Mouse (Mus musculus): ENCODE results near the gene Gpr18. TPM values are rescaled to one million over a fixed set of nuclear protein-coding genes. Genes with fewer than 3 reads are reported as not detected.
A peak's percentile ranks its signal among the peaks of the same experiment; 100 is the strongest.
"Not testable (repeated sequence)": the region's sequence is repeated elsewhere in the genome, so short reads cannot be mapped to it uniquely, and the experiment has no call there.

Gpr18 gene
- total RNA-seq, 2 experiments from 2014 or later, result not detected

DNA sequence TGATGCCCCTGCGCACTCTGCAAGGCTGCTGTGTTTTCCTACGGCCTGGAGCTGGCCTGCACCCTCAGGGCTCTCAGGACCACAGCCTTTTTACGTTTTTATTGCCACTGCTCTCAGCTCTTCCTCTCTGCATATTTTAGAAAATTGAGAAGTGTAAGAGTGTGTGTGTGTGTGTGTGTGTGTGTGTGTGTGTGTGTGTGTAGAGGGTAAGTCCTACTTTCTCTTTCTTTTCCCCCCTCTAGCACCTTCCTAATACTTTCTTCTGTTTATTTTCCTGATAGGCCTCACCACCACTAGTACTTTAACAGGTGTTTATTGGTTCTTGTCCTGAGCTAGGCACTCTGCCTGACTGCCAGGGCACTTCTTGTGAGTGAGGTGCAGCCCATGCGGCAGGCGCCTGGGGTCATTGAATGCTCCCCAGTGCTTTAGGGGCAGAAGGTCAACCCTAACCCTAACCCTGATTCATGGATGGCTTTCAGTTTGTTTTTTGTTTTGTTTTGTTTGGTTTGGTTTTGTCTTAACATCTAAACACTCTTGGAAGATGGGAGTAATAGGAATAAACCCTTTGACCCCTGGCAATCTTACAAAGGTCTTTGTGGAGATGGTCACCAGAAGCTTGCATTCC lies 21.0 kb downstream of the Gpr18 start:
- DNase-seq (ENCODE audit: low spot score in 2 of 2), result no peak

DNA sequence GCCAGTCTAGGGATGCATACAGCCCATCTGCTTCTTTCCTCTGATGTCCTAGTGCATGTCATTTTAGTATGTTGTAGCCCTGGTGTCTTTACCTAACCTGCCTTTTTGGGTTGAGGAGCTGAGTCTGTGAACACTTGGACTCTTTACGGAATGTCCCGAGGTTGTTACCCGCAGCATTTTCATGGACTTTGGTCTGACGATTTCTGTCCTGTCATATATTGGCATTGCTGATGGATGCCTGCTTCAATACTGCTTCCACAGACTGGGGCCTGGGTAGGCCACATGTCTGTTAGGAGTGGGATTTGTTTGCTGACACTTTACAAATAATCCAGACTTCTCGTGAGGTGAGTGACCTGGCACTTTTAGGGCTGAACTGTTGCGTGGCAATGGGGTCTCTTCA lies 21.8 kb downstream of the Gpr18 start:
- DNase-seq (ENCODE audit: low spot score in 2 of 2), result no peak

DNA sequence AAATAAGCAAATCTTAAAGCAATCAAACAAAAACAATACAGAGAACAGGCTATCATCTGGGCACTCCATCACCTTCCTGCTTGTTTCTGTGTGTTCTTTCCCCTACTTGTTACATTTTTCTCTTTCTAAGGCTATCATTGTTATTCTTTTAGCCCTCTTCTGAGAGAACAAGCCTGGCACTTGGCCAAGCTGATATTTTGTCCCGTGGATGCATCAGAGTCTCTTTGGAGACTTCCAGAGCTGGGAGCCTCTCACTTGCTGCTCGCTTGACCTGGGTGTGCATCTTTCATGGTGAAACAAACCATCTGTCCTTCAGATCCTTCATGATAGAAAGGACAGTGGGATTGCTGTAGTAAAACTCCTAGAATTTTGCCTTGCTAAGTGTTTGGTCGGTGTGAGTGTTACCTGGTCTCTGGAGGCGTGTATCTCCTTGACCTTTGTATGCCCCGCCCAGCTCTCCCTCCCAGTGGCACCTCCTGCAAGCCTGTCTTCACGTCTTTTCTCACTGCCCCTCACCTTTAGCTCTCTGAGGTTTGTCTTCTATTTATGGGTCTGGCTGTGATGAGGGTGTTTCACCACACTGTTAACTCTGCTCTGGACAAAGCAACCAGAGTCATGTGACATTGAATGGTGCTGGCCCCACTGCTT lies 31.3 kb downstream of the Gpr18 start:
- DNase-seq (ENCODE audit: low spot score in 2 of 2), result no peak

DNA sequence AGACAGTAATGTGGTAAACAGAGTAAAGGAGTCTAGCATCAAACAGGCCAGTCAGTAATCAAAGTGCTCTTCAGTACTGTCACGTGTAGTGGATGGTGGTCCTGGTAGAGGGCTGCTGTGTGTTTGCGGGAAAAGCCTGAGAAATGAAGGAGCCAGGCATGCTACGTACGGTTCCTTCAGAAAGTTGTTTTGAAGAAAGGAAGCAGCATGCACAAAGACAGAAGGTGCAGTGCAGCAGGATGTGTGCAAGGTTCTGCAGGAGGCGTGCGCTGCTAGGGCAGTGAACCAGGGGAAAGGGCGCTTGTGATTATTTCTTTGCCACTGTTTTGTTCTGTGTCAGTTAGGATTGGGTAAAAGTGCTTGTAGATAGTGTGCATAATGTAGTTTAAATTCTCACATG lies 34.4 kb downstream of the Gpr18 start:
- DNase-seq (ENCODE audit: low spot score in 2 of 2), result no peak

DNA sequence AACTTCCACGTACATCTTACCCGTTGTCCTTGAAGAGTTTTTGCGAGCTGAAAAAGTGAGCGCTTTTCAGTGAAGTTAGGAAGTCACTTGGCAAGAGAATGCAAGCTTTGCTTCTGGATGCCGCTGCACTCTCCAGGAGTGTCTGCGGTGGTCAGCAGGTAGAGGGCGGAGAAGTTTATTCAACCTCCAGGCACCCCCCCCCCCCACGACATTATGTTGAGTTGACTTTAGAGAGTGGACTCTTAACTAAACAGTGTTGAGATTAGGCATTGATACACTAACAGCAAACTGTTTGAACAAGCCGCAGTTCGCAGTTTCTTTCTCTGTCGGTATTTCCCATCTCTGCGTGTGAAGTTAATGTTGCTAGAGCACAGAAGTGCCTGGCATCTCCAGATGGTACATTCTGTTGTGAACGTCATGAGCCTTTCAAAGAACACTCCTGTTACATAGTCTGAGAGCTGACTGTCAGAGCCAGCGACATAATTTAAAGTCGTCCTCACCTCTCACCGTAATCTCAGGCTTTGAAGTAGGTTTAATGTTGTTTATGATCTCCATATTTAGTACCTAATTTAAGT lies 36.2 kb downstream of the Gpr18 start:
- DNase-seq (ENCODE audit: low spot score in 2 of 2), result no peak

DNA sequence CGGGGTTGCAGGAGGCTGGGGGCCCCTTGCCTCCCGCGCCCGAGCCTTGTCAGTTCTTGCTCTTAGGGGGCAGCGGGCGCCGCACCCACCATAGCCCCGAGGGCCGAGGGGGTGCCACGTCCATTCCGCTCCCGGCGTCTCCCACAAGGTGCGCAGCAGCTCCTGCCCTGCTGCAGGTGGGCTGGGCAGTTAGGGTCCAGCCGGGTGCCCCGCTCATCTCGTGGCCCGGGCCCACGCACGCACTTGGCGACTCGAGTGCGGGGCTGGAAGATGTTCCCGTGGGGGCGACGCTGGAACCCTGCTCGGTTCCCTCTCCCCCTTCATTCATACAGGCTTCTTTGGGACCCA lies 36.7 kb downstream of the Gpr18 start:
- no peak for DNase-seq (ENCODE audit: low spot score in 2 of 2)

DNA sequence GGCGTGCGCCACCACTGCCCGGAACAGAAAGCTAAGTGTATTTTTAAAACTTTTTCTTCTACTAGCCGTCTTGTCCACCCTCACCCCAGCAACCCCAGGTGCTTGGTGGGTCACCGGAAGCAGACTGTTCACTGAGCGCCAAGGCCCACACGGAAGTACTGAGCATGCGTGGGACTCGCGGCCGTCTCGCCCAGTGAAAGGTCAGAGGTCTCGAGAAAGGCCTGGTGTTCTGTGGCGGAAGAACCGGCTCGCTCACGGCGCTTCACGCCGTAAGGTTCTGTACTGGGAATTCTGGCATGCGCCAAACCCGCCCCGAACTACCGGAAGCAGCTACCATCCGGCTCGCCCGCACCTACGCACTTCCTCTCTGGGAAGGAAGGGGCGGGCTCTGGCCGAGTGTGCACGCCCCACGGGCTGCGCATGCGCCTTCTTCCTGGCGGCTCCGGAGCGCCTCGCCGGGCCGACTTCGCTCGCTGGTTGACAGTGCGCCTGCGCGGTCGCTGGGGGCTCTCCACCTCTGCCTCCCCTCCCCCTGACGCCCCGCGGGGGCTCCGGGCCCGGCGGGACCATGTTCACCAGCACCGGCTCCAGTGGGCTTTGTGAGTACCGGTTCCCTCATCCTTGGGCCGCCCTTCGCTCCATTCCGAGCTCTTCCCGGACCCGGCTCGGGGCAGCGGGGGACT lies 37.3 kb downstream of the Gpr18 start, which contains the start of gene Ubac2:
TSS of gene Ubac2 (plus strand) at position 445 of the 683 bp plus-strand sequence.
- DNase-seq (ENCODE audit: low spot score in 2 of 2), result peak; percentile 98 to 99

DNA sequence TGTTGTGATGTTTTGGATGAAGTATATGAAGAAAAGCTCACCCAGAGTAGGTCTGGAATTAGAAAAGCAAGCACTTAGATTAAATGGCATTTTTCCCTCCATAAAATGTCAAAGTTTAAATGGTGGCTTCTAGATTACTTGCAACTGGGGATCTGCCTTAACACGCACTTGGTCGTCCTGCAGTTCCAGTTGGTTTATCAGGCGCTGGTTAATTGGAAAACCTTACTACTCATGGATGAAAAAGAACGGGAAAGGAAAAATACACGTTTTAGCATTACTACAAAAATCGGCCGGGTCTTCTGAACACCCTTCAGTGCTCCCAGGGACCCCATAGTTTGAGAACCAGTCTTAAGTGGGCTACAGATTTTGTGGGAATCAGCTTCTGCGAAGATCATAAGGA lies 37.9 kb downstream of the Gpr18 start:
- DNase-seq (ENCODE audit: low spot score in 2 of 2), result no peak

DNA sequence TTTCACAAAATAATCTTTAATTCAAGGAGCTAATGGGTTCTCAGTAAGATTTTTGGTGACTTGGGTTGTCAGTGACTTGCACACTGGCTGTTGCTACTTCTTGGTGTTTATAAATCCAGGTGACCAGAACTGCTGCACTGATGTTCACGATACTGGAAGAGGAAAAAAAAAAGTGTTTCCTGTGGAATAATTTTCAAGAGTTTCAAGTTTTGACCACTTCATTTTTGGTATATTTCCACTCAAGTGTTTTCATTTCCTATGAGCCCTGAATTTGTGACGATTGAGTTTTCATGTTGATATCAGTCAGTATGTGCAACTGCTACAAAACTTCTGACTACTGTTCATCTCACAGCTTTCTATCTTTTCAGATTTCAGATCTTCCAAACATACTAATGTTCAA lies 38.7 kb downstream of the Gpr18 start:
- DNase-seq (ENCODE audit: low spot score in 2 of 2), result no peak

DNA sequence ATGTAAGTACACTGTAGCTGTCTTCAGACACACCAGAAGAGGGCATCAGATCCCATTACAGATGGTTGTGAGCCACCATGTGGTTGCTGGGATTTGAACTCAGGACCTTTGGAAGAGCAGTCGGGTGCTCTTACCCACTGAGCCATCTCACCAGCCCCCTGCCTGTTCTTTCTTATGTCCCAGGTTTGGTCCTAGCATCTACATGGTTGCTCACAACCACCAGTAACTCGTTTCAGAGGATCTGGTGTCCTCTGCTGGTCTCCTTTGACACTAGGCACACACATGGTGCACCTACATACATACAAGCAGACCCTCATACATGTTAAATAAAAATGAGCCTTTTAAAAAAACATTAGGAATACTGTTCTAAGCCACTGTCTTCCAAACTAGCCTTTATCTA lies 39.4 kb downstream of the Gpr18 start:
- not testable (repeated sequence) for DNase-seq (ENCODE audit: low spot score in 2 of 2)

DNA sequence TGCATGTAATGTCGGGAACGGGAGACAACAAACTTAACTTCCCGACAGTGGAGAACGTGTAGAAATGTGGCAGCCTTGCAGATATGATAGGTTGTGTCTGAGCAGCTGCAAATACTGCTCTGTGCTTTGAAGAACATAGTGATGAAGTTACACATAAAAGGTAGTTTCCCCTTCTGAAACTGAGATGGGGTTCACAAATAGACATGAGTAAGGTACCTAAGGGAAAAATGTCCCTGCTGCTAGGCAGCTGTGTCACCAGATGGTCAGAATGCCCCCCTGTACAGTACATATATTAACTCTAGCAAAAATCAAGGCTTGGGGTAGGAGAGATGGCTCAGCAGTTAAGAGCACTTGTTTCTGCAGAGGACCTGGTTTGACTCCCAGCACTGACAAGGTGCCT lies 41.9 kb downstream of the Gpr18 start:
- DNase-seq (ENCODE audit: low spot score in 2 of 2), result no peak

DNA sequence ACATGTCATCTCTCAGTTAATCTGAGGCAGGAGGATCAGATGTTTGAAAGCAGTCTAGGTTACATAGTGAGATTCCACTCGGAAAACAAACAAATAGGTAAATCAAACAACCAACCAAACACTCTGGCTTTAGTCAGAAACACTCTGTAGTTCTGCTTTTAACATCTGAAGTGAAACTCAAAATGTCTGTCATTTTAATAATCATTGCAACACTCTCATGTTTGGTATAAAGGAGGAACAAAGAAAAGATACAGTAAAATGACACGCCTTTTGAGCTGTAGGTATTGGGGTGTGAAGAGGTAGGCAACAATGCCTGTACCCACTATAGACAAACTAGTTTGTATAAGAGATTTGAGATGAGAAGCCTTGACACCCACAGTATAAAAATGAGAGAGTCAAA lies 42.4 kb downstream of the Gpr18 start:
- no peak for DNase-seq (ENCODE audit: low spot score in 2 of 2)

DNA sequence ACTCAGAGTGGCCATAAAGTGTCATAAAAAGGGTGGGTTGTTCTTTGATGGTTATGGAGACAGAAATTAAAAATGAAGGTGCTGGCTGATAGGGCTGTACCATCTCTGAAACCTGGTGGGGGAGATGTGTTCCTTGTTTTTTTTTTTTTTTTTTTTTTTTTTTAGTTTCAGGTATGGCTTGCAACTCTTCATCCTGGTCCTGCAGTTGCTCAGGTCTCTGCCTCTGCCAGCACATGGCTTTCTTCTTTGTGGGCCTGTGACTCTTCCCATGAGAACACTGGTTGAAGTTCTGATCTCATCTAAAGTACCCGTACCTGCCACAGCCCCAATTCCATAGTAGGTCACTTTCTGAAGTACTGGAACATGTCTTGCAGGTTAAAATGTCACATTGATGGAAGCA lies 42.8 kb downstream of the Gpr18 start:
- no peak for DNase-seq (ENCODE audit: low spot score in 2 of 2)

DNA sequence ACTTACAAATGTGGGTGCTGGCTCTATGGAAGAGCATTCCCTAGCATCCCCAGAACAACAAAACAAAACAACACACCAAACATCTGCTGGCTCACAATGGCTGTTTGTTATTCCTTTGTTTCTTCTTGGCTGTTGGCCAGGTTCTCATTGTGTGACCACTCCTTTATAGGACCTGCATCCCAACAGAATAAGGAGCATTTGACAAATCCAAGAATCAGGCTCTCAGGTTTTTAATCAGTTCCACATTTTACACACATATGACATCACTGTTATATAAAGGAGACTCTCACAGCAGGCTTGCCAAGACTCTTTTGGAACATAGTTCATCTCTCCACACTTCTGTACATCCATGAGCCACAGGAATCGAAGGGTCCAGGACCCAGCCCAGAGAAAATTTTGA lies 46.5 kb downstream of the Gpr18 start:
- peak in 1 of 2 experiments; percentile 16 for DNase-seq (ENCODE audit: low spot score in 2 of 2)

DNA sequence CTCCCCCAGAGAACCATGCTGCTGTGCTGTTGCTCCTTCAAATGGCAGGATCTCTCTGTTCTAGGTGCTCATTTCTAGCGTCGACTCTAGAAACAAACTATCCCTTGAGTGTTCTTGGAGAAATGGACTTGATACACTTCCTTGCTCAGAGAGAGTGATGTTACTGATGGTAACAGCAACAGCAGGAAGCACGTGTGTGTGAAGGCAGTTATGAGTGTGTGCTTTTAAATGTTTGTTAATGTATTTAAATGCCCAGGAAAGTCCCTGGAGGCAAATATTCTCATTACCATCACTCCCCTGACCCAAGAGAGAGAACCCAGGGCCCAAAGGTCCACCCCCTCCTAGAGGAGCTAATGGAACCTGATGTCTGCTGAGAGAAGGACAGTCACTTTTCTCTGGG lies 49.0 kb downstream of the Gpr18 start:
- DNase-seq (ENCODE audit: low spot score in 2 of 2), result no peak

DNA sequence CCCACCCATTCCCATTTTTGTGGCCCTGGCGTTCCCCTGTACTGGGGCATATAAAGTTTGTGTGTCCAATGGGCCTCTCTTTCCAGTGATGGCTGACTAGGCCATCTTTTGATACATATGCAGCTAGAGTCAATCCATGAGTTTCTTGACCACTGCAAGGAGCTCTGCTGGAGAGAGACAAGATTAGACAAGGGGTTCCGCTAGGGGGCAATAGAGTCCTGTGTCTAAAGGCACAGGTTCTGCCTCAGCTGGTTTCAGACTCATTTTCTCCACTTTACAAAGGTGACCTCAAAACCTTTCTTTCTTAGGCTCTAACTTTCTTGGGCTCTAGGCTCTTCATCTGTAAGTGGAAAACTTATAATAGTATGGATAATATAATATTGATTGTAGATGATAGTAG lies 50.4 kb downstream of the Gpr18 start:
- DNase-seq (ENCODE audit: low spot score in 2 of 2), result peak; percentile 68 to 78

Other genes with a start within 250 kb of the Gpr18 start
- 10 to 100 TPM; 72.2 to 76.3 TPM for gene Dock9, start 117.9 kb downstream of the Gpr18 start, total RNA-seq (2021)
- gene Ubac2, start 37.2 kb downstream of the Gpr18 start, total RNA-seq (2021), result 10 to 100 TPM; 34.2 to 36.0 TPM
- gene Gpr183, start 49.4 kb upstream of the Gpr18 start, total RNA-seq (2021), result 1 to 10 TPM in 1 of 2 experiments, under 1 TPM in 1; 0.68 to 1.0 TPM
- gene Timm8a2, start 118.9 kb upstream of the Gpr18 start, total RNA-seq (2021), result not detected
- gene Tm9sf2, start 191.3 kb upstream of the Gpr18 start, total RNA-seq (2021), result 100 to 1,000 TPM; 110 to 113 TPM